Mouse (Mus musculus): ENCODE data around the gene Mon2.

The Mon2 gene

DNA sequence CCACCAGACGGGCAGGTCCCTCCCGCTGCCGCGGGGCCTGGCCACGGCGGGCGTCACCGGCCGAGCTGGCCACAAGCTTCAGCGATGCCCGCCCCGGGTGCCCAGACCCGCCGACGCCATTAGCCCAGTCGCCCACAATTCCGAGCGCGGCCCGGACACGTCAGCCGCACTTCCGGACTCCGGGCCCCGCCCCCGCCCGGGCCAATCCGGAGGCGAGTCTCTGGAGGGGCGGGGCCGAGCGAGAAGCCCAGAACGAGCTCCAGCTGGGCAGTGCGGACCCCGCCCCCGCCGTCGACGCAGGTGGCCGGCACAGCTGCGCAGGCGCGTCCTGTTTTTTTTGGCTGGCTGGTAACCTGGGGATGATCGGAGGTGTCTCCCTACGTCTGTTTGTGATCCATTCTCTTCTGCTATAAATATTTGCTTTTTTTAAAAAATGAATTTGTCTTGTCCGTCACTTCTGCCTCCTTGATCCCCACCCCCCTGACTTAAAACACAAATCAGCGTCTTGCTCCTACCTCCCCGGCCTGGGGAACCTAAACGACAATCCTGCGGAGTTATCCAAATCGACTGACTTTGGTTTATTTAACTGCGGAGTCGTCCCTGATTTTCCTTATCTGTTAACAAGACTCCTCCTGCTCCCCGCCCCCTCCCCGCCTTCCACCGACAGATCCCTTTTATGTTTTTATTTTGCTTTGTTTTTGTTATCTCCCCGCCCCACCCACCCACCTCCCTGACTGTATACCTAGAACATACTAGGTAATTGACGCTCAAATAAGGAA, at the start of gene Mon2:
TSS of gene Mon2 (minus strand) at position 261 of the 779 bp plus-strand sequence.
- DNase-seq, result peak; percentile 97 to 99

DNA sequence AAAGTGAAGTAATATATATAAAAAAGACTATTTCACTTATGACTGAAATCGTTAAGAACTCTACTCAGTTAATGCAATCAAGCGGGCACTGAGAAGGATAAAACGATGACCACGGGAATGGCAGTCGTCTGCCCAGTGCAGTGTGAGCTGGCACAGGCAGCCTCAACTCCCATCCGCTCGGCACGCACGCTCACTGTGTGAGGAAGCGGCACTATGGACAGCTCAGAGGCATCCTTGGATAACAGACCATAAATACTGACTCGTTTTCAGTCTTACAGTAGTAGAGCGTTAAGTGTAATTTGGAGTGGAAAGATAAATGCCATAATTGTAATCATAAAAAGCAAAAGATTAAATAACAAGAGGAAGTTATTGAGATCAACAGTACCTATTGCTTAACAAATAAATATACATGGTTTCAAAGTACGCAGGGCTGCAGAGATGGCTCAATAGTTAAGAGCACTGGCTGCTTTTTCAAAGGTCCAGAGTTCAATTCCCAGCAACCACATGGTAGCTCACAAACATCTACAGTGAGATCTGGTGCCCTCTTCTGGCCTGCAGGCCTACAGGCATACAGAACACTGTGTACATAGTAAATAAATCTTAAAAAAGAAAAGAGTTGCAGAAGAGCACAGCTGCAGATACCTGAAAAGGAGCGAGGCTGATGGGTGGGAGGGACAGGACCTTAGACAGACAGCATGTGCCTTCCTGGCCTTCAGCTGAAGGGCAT, 44.5 kb upstream of the Mon2 start:
- DNase-seq, result no peak

DNA sequence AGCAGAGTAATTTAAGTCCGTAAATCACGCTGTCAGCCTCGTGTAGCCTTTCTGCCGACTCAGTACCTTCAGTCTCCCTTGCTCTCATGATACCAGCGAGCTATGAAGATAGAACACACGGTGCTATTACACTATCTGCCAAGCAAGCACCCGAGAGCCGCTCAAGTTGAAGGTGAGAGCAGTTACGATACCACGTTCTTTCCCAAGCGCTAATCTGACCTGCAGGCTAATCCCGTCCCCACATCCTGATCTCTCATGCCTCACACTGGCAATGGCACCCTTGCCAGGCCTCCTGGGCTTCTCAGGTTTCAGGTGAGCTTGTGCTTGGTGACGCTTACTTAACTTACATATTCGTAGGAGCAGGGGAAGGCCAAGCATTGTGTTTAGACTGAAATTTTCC, 40.6 kb upstream of the Mon2 start:
- no peak for DNase-seq

DNA sequence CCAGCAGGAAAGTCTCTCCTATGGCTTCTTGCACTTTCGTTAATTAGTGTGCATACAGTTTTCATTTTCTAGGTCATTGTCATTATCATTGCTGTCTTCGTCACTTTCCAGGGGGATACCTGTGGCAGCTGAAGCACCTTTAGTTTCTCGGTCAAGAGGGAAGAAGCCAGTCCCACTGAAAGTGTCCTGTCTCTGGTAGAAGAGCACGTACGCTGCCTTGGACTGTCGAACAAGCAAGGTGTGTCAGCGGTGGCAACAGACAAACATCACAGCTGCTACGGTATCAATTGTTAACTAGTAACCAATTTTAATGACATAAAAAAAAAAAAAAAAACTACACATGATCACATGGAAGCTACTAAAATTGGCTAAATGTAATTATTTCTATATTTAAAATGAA, 37.2 kb upstream of the Mon2 start:
- no peak for DNase-seq

DNA sequence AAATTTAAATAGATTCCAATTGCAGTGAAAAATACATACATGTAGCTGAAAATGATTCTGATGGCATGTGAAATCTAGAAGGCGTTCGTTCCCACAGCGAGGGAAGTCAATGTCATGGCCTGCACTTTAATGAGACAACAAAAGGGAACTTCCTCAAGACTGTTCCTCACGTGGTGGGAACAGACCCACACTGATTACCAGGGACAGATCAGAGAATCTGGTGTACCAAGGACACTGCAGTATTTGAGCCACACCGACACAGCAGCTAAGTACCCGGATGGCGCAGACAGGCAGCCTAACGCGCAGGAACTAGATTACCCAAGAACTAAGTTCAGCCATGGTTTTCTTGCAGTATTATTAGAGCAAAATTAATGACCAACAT, 36.5 kb upstream of the Mon2 start:
- no peak for DNase-seq

DNA sequence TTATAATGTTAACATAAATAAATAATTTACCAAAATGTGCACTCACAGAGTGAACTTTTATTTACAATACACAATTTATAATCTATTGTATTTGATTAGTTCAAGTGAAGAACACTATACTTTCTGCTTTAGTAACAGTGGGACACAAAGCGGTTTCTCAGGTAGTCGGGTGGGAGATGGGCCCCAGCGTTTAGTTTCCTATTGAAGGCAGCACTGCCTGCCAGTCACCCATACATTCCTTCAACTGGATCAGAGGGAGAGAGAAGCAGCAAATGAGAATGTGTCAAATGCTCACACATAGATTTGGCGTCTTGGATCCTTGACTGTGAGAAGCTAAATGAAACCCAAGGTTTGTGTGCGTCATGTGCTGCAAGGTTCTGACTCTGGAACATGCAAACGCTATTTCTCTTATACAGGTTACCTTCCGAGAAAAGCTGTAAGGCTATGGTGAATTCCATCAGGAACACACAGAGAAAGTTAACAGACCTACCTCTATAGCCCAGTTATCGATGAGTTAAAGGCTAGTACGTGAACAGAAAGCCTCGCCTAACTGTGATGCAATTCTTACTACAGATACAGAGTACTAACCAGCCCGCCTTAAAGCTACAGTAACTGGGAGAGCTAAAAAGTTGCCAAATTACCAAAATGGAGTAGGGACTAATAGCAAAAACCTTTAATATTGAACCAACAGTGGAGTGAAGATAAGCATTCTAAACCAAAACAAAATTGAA, 35.9 kb upstream of the Mon2 start:
- DNase-seq, result no peak

DNA sequence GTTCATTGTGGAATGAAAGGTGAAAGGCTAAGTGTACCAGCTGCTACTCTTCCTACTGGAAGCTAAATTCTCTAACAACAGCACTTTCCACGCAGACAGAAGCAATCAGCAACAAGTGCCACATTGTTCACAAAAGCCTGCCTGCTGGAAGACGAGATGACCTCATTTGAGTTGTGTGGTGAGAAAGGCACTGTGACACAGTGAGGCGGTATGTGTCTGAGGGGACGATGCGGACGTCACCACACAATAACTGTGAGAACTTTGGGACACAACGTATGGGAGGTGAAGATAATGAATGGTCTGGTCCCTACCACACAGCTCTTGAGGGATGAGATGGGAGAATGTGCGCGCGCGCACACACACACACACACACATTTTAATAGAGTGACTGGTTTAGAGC, 34.2 kb upstream of the Mon2 start:
- DNase-seq, result no peak

DNA sequence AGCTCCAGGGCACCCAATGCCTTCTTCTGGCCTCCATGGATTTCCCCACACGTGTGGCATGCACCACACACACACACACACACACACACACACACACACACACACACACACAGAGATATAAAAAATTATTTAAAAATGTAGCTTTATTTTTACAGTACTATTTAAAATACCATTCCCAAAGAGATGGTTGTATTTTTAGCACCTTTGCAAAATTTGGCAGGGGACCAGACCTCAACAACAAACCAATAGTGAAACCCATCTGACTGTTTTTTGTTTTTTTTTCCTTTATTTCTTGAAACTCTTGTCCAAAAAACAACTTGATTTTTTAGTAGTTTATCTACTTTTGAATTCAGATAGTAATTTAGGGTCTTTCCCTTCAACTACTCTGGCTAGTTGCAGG, 32.2 kb upstream of the Mon2 start:
- no peak for DNase-seq

DNA sequence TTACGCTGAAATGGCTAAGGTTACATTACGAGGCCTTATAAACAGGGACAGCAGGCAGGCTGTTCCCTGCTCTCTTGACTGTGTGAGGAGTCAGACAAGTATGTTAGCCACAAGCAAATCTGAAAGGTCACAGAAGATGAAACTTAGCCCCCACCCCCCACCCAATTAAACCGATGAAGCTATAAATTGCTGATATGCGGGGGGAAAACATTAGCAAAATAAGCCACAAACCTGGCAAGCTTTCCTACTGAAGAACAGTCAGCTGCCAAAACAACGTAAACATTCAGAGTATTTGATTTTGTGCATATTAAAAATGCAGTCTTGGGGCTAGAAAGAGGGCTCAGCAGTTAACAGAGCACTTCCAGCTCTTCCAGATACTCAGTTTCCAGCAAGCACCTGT, 31.8 kb upstream of the Mon2 start:
- no peak for DNase-seq

DNA sequence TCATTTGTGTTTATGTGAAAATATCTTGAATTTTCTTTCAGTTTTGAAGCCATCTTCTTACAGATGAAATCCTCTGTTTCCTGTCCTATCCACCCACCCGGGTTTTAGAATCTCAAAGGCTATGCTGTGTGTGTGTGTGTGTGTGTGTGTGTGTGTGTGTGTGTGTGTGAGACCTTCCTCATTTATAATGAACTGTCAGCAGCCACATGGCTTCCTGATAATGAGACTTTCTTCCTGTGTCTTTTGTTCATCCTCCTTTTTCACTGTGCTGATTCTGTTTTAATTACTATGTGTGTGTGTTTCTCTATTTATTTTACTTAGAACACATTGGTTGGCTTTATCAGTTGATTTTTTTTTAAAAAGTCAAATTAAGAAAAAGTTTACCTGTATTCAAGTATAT, 25.0 kb upstream of the Mon2 start:
- no peak for DNase-seq

DNA sequence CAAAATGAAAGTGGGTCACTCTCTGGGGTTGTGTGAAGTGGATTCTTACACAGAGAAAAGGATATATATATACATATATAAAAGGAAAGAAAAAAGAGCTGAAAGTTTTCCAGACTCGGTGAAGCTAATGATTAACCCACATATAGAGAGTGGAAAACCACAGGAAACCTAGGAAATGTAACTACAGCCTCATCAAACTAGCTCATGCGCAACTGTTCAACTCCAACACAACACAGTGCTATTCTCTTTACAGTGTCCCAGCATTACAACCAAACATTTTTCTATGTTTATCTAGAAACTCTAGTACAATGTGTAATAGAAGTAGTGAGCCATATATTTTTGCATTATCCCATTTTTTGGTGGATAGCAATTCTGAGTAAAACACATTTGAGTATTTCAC, 24.3 kb upstream of the Mon2 start:
- no peak for DNase-seq

DNA sequence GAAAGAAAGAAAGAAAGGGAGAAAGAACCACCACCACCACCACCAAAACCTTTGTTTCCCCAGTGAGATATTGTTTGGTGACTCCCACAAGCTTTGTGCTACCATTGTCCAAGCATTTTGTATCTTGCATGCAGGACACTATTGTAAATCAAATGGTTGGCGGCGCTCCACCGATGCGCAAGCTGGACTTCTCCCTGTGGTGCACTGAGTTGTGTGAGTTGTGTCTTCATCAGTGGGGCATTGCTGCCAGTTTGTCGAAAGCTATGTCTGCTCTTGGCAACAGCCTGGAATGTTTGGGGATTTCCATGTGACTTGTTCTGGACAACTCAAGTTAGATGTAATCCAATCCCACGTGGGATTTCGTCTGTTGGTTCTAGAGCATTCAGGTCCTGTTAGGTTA, 18.2 kb upstream of the Mon2 start:
- no peak for DNase-seq

DNA sequence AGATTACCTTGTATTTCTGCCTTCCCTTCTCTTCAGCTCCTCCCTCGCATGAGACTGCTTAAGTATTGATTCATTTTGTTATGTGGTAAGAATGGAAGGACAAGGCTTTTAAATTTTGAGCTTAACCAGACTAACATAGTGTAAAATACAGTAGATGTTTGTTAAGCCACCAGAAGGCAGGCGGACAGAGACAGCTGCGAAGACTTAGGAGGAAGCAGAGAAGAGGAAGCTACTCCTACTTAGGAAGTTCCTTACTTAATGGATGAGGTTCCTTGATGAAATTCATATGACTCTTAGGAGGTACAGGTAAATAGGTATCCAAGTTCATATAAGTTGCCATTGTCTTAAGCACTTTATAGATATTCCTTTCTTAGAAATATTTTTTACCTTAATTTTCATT, 16.3 kb upstream of the Mon2 start:
- DNase-seq, result no peak

DNA sequence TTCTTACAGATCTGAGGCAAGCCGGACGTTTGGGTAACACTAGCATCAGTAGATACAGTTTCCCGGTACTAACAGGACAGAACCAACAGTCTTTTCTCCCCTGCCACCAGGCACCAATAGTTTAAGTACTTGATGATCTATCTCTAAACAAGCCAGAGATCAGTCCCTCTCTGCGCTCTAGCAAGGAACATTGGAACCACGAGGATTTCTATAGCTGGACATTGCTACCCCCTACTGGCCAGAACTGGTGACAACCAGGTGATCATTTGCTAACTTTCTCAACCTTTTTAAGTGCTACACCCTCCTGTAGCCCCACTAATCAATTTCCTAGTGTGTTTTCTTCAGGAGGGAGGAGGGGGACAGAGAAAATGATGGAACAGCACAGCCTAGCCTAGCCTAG, 15.4 kb upstream of the Mon2 start:
- peak; percentile 62 to 71 for DNase-seq

DNA sequence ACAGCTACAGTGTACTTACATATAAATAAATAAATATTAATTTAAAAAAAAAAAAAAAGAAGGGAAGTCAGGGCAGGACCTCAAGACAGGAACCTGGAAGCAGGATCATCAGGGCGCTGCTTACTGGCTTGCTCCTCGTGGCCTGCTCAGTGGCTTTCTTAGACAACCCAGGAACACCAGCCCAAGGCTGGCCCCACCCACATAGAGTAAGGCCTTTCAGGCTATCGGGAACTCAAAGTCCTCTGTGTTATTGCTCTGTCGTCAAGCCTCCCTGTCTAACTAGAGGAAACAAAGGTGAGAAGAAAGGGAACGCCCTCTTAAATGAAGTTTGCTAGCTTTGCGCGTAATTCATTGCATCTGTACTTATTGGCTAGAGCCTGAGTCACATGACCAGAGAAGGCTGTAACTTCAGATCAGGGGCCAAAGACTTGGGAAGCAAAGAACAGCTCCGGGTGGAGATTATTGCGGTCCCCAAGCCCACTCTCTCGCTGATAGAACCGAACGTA, 13.2 kb upstream of the Mon2 start:
- DNase-seq, result no peak

DNA sequence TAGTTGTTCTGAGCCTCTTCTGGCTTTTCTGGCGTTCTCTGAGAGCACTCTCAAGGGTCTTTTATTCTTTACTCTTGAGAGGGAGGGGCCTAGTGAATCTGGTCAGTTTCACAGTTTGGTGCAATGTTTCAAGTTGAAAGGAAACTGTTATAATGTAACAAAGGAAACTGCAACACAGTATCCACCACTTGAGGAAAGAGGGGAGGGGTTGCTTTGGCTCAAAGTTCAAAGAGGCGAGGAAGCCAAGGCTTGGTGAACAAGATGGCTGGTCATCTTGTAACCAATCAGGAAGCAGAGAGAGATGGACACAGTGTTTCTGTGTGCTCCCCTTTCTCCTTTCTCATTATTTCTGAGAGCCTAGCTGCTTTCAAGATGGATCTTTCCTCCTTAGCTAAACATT, 10.5 kb upstream of the Mon2 start:
- DNase-seq, result no peak

DNA sequence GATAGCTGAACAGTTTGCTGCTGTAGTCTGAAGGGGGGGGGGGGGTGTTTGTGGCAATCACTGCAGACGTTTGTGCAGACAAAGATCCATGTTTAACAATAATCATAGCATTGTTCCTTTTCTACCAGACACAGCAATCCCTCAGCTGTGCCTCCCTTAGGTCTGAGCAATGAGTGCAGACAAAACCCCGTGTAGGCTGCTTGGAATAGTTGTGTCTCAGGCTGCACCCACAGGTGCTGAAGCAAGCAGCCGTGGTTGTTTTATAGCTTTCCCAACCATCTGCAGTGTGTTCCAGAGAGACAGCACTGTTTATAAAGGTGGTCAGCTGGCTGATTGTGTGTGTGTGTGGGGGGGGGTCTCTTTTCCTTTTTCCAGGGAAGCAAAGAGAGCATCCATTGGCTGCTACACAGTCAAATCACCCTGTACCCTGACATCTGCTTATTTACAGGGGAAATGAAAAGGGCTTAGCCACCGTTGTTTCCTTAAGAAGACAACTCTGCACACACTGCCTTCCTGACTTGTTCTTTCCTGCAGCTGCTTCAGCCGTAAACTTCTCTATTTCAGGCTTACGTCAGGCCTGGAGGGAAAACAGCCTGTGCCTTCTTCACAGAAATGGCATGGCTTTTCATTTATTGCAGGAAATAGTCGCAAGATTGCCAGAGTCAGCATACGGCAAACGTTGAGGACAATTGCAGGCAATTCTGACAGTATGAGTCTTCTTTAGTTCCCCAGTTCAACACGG, 8.8 kb upstream of the Mon2 start:
- DNase-seq, result no peak

DNA sequence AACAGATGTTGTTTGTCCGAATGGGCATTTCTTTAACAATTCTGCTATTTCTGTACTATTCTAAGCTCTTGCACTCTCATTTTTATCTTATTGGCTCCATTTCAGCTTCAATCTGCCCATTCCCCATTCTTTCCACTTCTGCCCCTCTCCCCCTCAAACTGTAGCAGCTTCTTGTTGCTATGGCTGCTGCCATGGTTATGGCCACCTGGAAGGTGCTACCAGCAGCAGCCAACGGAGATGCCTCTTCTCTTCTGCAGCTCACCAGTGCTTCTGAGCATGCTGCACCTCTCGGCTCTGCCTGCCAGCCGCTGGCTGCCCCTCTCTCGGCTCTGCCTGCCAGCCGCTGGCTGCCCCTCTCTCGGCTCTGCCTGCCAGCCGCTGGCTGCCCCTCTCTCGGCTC, 8.0 kb upstream of the Mon2 start:
- no peak for DNase-seq

DNA sequence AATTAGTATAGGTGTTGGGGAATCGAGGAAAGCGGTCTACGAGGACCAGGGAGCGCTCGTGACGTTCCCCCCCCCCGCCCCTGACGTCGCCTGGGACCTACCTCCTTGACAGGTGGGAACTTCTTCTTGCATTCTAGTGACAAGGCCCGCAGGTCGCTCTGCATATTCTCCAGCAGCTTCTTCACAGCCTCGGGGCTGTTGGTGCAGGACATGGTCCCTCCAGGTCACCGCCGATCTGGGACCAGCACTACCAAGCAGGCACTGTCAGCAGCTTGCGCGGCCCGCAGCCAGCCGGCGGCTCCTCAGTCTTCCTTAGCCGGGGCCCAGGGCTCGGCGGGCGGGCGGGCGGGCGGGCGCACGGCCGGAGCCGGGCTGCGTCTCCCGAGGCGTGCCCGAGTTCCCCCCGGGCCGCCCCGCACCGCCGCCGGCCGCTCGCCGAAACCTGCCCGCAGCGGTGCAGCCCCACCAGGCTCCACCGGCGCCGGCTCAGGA, 508 bp downstream of the Mon2 start:
- DNase-seq, result peak in 1 of 2 experiments; percentile 66

DNA sequence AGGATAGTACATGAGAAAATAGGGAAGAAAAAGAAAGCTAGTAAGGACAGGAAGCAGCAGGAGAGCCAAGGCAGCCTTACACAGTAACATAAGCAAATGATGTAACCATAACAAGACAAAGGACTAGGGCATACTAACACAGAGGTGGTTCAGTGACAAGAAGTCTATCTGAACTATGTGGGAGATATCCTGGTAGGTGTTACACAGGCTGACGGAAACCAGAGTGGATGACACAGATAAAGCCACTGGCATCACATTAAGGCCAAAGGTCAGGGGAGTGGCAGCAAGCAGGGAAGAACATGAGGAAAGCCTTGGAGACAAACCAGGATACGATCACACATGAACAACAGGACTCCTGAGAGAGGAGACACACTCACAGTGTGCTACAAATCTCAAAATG, 4.3 kb downstream of the Mon2 start:
- no peak for DNase-seq

DNA sequence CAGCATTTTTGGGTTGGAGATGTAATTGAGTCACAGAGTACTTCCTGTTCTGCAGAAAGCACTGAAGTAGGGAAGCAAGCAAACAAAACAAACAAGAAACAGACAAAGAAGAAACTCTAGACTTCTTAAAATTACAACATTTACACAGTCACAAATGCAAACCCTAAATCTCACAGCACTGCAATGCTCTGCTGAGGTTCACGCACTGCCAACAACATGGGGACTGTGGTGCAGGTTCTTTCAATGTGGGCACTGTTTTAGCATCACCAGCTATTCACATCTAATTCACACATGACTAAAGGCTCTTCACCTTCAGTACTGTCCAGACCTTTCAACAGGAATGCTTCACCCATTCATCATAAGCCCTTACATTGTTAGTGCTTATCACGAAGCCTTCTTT, 13.3 kb downstream of the Mon2 start:
- DNase-seq, result no peak

DNA sequence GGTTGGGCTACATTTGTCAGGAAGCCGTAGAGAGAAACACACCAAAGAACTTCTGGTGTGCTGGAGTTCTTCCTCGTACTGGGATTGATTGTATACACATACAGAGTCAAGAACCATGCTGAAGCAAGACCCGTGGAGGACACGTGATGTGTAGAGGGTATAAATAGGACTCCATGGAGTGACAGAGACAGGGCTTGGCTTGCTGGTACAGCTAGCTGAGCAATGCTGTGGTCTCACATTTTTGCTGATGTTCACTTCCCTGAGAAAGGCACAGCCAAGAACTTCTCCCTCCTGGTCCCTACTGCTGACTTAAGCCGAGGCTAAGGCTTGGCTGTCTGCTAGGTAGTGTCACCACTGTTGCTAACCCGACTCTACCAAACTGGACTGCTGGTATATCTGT, 15.5 kb downstream of the Mon2 start:
- DNase-seq, result no peak

DNA sequence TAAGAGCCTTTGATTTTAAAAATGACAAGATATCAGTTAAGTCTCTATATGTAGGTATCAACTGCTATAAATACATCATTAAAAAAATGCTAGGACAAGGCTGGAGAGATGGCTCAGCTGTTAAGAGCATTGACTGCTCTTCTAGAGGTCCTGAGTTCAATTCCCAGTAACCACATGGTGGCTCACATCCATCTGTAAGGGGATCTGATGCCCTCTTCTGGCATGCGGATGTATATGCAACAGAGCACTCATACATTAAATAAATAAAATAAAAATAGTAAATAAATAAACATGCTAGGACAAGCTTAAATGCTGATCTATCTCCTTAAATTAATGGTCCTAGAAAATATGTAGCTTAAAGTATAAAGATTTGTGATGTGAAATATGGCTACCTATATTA, 19.2 kb downstream of the Mon2 start:
- DNase-seq, result no peak
